Mouse (Mus musculus) megakaryocyte-erythroid progenitor cell, adult 5 weeks (primary cell): ENCODE measurements around the gene Cfap43. TPM values are rescaled to one million over a fixed set of nuclear protein-coding genes. Genes with fewer than 3 reads are reported as not detected.

ENCODE experiments used
- polyA plus RNA-seq: library from polyadenylated mRNA; stranded (reverse); fragments of >175 nt; gene quantifications from 2 replicates; pipeline ENCODE4 v1.2.3, GENCODE M21; 2012

Gene Cfap43
- not detected in 2 replicates for polyA plus RNA-seq

GRCm38 (mm10) chr19:47919126-47919965 lies at the start of gene Cfap43, which contains the start of gene Itprip:
Gene Cfap43 (minus strand): TSS chr19:47919287.
Gene Itprip (minus strand): TSS chr19:47919299.

GRCm38 (mm10) chr19:47937443-47938406 lies 18.6 kb upstream of the Cfap43 start, which contains the start of gene Cfap58:
Gene Cfap58 (plus strand): TSS chr19:47937675.

DNA sequence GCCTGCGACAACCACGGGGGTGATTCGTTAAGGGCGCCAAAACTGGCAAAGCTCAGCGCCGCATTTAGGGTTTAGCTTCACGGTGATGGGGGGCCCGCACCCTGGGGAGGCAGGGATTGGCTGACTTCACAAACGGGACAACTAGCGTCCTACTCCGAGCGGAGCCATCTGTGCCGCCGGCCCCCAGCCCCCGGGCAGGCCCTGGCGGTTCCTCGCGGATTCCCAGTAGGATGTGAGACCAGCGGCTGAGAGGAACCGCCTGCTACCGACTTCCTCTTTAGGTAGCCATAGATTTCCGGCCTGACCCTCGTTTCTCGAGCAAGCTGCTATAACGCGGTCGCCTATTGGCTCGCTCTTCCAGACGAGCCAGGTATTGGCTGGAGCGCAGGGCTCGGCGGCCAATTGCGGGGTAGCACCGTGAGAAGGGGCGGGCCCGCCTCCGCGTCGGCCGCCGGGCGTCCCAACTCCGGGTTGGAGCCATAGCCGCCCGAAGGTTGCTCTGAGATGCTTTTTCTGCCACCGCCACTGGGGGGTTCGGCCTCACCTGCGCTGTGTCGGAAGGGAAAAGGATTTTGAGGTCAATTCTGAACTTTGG lies 53.6 kb downstream of the Cfap43 start, which contains the start of gene Gsto2:
Gene Gsto2 (plus strand): TSS at position 182 of the 595 bp plus-strand sequence.

GRCm38 (mm10) chr19:47854796-47855783 lies 64.0 kb downstream of the Cfap43 start, which contains the start of gene Gsto1:
Gene Gsto1 (plus strand): TSS chr19:47854970.

GRCm38 (mm10) chr19:47731071-47731881 lies 187.8 kb downstream of the Cfap43 start, which contains the start of gene Sfr1:
Gene Sfr1 (plus strand): TSS chr19:47731682.

GRCm38 (mm10) chr19:47691994-47692393 lies 227.1 kb downstream of the Cfap43 start, which contains the start of gene Col17a1:
Gene Col17a1 (minus strand): TSS chr19:47692094.

Other genes starting within 250 kb of the Cfap43 start
- 0.59 and 1.1 TPM in 2 replicates for gene Col17a1, start 227.2 kb downstream of the Cfap43 start, polyA plus RNA-seq
- 29.4 and 40.5 TPM in 2 replicates for gene Sfr1, start 187.6 kb downstream of the Cfap43 start, polyA plus RNA-seq
- gene Gsto1, start 64.3 kb downstream of the Cfap43 start, polyA plus RNA-seq: 511 and 544 TPM in 2 replicates
- gene Gsto2, start 53.8 kb downstream of the Cfap43 start, polyA plus RNA-seq: not detected in 2 replicates
- 21.2 and 24.8 TPM in 2 replicates for gene Itprip, start within 50 bp of the Cfap43 start, polyA plus RNA-seq
- gene Cfap58, start 18.4 kb upstream of the Cfap43 start, polyA plus RNA-seq: not detected in 2 replicates